Mouse (Mus musculus): ENCODE results near the gene Trim41. TPM values are rescaled to one million over a fixed set of nuclear protein-coding genes. Genes with fewer than 3 reads are reported as not detected.
A peak's percentile ranks its signal among the peaks of the same experiment; 100 is the strongest.
"Not testable (repeated sequence)": the region's sequence is repeated elsewhere in the genome, so short reads cannot be mapped to it uniquely, and the experiment has no call there.

Gene Trim41
- total RNA-seq, 1 experiment from 2014 or later: 53.0 TPM

DNA sequence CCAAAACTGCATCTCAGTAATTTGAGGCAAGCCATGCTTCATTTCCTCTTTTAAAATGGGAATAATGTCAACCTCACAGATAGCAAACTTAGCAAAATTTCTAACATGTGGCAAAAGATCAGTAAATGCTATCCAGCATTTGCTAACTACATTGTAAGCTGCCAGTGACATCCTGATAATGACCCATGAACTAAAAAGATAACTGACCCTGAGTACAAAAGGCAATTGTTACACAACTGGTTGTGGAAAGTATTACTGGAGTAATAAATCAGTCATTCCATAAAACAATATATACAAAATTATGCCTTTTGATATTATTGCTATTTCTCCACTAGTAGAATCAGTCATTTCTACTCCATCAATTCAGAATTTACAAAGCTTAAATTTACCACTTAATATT is 3.4 kb downstream of the Trim41 start:
- no peak for DNase-seq

DNA sequence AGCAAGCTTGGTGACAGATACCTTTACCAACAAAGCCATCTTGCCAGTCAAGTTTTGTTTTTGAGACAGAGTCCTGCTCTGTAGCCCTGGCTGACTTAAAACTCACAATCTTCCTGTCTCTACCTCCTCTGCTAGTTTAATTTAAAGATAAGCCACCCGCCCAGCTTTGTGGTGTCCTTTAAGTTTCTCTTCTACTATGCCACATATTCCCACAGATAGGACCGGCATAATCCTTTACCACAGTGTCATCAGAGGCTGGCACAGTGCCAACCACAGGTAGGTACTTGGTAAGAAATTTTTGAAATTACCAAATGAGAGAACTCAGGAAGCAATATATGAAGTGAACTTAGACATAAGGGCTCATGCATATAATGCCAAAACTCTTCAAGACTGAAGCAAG is 7.0 kb downstream of the Trim41 start:
- no peak for DNase-seq

DNA sequence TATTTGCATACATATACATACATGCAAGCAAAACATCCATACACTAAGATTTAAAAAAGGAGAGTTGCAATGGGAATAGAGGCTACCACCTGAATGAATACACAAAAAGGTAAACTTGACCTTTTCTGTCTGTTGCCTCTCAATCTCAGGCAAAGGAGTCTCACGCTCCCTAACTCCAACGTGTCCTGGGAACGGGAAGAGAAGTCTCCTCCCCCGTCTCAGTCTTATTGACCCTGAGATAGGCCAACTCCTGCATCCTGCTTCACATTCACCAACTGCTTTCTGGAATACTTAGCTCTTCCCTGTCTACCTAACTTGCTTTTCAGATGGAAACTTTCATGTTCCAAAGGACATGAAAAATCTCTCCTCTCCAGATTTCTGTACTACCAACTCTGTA is 7.7 kb downstream of the Trim41 start:
- DNase-seq: no peak

DNA sequence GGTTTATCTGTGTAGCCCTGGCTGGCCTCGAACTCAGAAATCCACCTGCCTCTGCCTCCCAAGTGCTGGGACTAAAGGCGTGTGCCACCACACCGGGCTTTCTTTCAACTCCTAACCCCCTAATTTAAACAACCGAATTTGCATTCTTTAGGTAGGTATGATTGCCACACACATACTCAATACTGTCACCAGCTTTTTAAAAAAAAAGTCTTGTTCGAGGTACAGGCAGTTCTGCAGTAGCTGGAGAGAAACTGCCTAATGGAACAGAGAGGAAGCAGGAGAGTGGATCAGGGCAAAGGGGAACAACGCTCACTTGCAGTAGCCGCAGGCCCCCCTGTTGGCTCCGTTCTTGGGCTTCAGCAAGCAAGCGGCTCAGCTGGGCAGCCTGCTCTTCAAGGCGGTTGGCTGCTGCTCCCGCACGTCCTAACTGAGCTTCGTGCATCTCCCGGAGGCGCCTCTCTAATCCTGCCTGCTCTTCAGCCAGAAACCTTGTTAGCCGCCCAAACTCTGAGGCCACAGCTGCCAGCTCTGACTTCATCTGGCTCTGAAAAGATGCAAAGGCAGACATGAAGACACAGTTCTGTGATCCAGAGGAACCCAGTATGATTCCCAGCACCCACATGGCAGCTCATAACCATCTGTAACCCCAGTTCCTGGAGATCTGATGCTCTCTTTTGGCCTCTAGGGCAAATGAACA is 8.3 kb downstream of the Trim41 start:
- peak; percentile 9 for DNase-seq

DNA sequence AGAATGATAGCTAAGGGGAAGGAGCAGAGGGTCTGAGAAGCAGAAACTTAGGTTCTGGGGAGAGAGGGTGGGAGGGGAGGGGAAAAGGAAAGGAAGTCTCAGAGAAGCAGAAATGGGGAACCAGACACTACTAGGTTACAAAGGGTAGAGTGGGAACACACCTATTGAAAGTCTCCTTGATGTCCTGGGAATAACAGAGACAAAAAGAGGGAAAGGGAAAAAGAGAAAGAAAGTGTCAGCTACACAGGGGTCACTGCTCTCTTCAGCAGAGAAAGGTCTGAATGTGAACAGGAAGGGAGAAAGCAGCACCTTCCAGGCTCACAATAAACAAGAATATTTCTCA is 8.9 kb downstream of the Trim41 start:
- DNase-seq: no peak

DNA sequence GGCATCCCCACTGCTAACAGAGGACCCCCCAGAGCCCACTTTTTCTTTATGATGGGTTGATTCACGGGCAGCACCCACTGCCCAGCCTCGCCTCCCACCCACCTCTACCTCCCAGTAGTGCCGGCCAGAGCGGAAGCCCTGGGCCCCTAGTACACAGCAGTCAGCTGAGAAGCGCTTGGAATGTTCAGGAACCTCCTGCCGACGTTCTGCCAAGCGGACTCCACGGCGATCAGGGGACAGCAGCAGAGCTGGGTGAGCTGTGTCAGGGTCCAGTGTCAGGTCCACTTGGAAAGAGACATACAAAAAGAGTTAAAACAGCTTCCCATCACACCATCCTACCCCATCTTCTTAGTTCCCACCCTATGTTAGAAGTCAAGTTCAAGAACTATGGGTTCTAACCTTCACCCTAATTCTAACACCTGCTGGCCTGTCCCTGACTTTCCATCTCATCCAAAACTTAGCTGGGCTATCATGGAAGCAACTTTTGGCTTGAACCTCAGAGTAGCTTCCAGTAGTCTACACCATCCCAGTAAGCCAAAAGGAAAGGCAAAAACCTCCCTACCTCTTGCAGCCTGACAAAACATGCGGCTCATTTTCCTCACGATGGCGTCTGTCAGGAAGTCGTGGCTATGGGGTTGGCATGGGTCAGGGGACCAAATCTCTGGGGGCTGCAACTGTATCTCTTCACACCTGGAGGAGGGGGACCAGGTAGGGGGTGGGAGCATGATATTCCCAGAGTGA is 9.4 kb downstream of the Trim41 start:
- no peak for DNase-seq

DNA sequence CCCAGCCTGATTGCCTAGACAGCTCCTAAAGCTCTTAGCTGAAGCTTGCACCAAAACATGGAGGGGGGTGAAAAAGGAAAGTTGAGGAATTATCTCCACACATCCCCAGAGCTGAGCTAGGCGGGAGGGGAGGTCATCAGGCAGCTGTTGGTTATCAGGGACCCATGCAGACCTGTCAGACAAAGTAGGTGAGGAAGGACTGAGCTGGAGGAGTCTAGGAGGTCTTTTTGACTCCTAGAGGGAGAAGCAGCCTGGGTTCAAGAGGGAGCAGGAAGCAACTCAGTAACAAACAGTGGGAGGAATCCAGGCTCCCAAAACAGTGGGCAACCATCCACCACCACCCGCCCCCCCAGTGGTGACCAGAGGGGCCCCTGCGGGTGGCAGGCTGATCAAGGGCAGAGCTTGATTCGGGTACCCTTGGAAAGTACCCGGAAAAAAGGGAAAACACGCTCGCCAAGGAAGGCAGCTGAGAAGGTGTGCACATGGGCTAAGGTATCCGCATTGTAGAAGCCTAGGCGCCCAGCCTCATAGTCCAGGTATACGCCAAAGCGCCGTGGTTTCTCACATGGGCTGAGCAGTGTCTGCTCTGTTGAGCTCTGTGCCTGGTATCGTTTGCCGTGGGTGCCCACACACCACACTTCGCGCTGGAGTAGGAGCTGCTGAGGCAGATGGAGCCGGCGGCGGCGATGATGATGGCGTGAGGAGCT is 10.1 kb downstream of the Trim41 start:
- DNase-seq: peak; percentile 7

DNA sequence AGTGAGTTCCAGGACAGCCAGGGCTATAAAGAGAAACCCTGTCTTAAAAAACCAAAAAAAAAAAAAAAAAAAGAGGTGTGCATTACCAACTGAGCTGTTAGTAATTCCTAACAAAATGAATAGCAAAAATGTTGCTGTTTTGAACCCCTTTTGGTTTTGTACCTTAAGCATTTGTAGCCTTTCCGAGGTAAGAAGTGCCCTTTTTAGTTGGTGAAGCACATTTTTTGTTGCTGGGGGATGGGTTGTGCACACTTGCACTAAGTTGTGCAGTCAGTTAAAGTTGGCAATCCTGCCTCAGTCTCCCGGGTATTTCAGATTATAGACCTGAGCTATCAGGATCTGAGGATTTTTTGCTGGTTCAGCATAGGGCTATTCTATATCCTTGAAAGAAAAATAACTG is 12.2 kb downstream of the Trim41 start:
- DNase-seq: no peak

DNA sequence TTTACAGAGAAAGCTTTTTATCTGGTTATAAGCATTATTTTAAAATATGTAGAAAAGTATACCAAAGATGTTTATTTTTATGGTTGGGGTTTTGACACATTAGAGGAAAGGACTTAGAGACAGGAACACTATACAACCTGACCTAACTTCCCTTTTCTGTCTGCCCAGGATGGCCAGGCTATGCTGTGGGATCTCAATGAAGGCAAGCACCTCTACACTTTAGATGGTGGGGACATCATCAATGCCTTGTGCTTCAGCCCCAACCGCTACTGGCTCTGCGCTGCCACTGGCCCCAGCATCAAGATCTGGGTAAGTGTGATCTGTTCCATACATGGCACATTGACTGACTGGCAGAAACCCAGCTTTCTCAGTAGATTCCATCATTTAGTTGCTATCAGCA is 13.2 kb downstream of the Trim41 start:
- no peak for DNase-seq

DNA sequence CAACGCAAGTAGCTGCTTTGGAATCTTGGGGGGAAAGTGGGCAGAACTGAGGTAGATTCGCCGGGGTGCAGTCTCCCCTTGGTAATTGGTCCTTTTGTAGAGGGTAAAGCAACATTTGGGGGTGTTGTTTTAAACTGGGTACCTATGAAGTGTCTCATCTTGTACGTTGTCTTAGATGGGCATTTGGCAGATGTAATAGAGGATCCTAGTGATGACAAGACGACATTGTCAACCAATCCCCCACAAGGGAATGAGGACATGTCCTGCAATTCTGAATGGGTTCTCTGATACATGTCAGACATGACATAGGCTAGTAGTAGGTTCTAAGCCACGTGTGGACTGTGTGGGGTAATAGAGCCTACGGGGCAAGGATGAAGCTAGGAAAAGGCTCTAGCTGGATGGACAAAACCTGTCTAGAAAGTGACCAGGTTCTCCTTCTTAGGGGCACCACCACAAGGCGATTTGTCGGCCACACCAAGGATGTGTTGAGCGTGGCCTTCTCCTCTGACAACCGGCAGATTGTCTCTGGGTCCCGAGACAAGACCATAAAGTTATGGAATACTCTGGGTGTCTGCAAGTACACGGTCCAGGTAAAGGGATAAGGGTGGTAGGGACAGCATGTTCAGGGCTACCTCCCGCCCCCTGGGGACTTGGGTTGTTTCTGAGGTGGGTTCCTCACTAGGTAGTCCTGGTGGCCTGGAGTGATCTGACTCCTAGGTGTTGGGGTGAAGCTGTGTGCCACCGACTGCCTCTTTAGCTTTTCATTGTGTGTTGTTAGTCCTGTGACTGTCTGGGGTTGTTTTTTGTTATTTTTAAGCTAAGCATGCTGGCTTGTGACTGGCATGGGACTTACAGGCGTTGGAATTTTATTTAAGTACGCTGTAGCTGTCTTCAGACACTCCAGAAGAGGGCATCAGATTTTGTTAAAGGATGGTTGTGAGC is 15.1 kb downstream of the Trim41 start:
- DNase-seq: no peak

DNA sequence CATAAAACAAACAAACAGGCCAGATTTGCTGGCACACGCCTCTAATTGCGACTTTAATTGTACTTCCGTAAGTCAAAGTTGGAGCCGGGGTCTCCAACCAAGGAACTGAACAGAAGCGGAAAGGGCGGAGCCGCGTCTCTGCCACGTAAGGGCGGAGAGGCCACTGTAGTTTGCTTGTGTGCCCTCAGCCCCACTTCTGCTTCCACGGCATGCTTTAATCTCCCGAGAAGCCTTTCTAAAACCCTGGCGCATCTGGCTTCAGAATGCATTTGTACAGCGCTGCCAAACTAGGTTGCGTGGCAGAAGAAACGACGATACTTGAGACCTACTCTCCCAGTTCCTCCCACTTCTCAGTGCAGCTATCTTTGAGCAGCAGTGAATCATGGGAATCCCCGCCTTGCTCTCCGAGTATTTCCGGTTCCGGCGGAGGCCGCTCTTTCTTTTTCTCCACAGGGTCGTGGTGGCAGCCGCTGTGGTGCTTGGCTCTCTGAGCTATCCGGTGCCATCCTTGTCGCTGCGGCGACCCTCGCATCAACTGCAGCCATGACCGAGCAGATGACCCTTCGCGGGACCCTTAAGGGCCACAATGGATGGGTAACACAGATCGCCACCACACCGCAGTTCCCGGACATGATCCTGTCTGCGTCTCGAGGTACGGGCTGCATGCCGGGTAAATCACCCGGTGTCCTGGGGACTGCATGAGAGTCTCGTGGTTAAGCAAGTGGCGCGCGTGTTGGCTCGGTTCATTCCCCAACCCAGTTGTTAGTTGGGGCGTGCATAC is 17.0 kb downstream of the Trim41 start, which contains the start of gene Rack1:
Gene Rack1 (plus strand): TSS at position 412 of the 781 bp plus-strand sequence.
- DNase-seq: peak; percentile 86

DNA sequence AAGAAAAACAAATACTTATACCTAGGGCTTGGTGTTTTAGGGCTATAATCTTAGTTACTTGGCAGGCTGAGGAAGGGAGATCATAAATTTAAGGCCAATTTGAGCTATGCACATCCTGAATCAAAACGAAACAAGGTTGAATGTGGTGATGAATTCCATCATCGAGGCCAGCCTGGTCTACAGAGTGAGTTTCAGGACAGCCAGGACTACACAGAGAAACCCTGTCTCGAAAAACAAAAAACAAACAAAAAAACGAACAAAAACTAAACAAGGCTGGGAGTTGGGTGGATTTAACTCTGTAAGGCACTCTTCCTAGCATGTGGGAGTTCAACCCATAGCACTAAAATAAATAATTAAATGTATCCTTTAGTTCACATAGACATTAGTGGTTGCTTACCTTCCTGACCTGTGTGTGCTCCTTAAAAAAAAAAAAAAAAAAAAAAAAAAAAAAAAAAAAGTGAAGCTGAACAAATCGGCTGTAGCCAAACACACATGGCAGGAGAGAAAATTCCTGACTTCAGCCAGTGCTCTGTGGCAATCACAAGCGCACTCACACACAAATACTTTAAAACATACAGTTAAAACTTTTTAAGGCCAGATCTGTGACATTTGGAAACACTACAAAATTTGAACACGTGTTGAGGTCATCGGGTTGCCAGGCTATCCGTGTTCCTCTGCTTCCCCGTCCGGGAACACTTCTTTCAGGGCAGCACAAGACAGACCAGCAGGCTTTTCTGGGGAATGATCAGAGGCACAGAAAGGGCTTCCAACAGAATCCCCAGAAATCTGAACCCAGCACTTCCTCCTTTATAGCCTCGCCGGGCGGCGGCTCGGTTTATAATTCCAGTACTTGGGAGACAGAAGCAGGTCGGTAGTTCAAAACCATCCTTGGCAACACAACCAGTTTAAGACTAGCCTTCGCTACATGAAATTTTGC is 17.9 kb downstream of the Trim41 start:
- DNase-seq: peak; percentile 15

DNA sequence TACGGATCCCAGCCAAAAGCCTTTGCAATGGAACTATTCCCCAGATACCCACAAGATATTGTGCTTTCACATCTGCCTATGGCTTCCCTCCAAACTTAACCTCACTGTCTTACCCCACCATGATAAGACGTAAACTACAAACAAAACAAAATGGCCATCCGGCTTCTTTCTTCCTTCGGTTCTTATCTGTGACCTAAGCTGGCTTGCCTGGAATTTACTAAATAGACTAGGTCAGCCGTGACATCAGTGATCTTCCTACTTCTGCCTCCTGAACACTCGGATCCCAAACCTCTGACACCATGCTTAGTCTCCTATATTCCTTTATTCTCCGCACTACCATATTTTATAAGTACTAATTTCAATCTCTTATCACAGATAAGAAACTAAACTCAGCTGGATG is 18.8 kb downstream of the Trim41 start:
- no peak for DNase-seq

DNA sequence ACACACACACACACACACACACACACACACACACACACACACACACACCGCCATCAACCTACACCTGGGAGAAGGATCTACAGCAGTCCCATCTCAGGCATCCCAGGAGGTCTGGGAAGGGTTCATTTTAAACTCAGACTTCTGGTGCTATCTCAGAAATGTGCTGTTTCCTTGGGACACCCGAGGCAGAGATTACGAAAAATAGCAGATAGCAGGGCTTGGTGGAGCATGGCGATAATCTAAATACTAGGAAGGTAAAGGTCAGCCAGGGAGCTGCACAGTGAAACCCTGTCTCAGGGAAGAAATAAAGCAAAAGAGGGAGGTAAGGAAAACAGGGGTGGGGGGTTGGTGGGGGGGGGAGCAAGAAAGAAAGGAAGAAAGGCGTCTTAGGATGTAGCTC is 19.9 kb downstream of the Trim41 start:
- DNase-seq: no peak

DNA sequence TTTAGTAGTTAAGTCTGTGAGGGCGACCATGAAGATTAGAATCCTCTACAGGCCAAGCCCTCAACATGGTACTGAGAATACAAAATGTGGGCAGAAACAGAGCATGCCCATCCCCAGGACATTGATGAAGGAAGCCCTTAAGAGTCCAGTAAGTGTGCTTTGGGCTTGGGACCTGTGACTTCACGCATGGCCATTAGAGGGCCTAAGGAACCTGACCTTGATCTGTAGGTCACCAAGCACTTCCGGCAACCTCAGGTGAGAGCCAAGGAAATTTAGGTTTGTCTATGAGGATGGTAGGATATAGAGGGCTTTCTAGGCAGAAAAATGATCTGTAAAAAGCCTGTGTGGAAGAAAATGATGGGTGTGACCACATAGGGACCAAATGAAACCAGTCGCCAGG is 20.9 kb downstream of the Trim41 start:
- DNase-seq: no peak

DNA sequence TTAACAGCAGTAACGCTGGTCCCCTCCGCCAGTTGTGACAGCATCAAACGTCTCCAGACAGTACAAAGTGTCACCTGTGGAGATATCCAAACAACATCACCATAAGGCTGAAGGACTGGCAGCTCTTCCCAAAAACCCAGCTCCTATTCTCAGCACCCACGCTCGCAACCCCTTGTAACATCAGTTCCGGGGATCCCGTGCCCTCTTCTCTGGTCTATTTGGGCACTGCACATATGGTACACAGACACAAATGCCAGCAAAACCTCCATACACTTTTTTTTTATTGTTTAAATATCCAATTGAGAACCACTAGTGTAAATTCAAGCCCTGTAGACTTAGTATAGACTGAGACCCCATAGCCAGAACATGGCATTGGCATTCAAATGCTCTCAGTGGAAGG is 21.9 kb downstream of the Trim41 start:
- DNase-seq: no peak

DNA sequence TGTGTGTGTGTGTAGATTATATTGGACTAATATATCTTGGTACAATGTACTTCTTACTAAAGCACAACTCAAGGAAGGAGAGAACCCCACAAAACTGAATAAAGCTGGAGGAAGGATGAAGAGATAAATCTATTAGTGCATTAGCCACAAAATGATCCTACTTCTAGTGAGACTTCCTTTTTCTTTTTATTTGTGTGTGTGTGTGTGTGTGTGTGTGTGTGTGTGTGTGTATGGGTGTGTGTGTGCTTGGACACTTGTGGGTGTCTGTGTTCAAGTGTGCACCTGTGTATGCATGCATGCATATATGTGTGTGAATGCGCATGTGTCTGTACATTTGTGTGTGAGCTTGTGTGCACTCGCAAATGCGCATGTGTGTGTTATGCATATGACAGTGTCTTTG is 24.0 kb downstream of the Trim41 start:
- no peak for DNase-seq

DNA sequence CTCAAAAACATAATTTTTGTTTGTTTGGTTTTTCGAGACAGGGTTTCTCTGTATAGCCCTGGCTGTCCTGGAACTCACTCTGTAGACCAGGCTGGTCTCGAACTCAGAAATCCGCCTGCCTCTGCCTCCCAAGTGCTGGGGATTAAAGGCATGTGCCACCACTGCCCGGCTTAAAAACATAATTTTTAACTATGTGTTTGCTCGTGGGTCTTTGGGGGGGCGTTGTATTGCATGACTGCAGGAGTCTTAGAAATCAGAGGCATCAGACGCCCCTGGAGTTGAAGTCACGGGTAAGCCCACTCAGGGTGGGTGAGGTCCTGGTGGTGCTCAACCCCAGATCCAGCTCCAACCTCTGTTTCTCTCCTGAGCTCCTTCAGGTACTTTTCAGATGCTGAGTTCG is 25.3 kb downstream of the Trim41 start:
- not testable (repeated sequence) for DNase-seq

DNA sequence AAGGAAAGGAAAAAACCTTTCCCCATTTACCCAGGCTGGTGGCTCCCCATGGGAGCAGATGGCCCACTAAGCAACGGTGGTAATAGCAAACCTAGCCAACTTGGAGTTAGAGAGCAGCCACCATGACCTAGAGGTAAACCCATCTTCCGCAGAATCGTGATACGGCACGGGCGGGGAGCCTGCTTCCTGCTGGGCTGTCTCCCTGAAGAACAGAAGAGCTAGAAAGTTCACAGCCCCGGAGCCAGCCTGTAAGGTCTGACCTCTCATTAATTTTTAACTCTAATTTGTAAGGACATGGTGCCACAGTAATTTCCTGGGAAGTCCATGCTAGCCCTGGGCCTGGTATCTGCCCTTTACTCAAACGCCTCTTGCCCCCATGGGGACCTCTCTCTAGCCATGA is 26.2 kb downstream of the Trim41 start:
- no peak for DNase-seq

Data from adrenal gland, postnatal 25 days (tissue).